Mouse (Mus musculus) liver, embryonic 14.5 days (tissue): Measurements from ENCODE around the gene Nectin4. TPM values are rescaled to one million over a fixed set of nuclear protein-coding genes. Genes with fewer than 3 reads are reported as not detected.

Experiments used
- ATAC-seq: fragments of 200-750 bp; cut with Nextera tagmentation; 2 replicates; pipeline ENCODE4 v1.8.0; 2017; ENCODE audit warnings: moderate number of reproducible peaks, mild to moderate bottlenecking, moderate library complexity; ENCODE audit not compliant: insufficient read depth
- DNase-seq, 3 experiments: peaks; one replicate each; pipeline ENCODE4 v3.0.0-alpha.2; 2012 to 2013; ENCODE audit warnings: low read depth in 3 of 3, low spot score in 3 of 3
- H3K27ac ChIP-seq: fragments of 300-500 bp; sonication (generic); 2 replicates; pipeline ENCODE4 v1.5.1; 2014; ENCODE audit warnings: moderate library complexity, mild to moderate bottlenecking, control low read depth, inconsistent platforms
- H3K27me3 ChIP-seq: fragments of 300-500 bp; sonication (generic); 2 replicates; pipeline ENCODE4 v1.6.1; 2014; ENCODE audit warnings: mild to moderate bottlenecking, low read length, moderate library complexity; ENCODE audit not compliant: control insufficient read depth, insufficient read depth
- H3K36me3 ChIP-seq: fragments of 300-500 bp; sonication (generic); replicated peaks from 2 replicates; pipeline ENCODE4 v1.6.1; 2014; ENCODE audit warnings: low read depth; ENCODE audit not compliant: control insufficient read depth, insufficient read depth
- H3K4me1 ChIP-seq, 2 experiments: fragments of 200-500 bp in 1 of 2; fragments of 300-500 bp in 1 of 2; sonication (generic) in 1 of 2; replicated peaks; 2 replicates each; pipeline ENCODE4 v1.6.1; 2012 to 2014; ENCODE audit warnings: antibody characterized with exemption in 1 of 2, inconsistent platforms in 1 of 2, low read length in 1 of 2; ENCODE audit not compliant: control insufficient read depth in 2 of 2, insufficient read depth in 2 of 2
- H3K4me2 ChIP-seq: fragments of 300-500 bp; sonication (generic); 2 replicates; pipeline ENCODE4 v1.6.1; 2014; ENCODE audit warnings: low read depth, mild to moderate bottlenecking, control low read depth, moderate library complexity
- H3K4me3 ChIP-seq, 2 experiments: fragments of 200-500 bp in 1 of 2; fragments of 300-500 bp in 1 of 2; sonication (generic) in 1 of 2; 2 replicates each; pipeline ENCODE4 v1.5.1; 2012 to 2014; ENCODE audit warnings: low read depth in 2 of 2, low read length in 2 of 2, mild to moderate bottlenecking in 2 of 2, control low read depth in 1 of 2, inconsistent platforms in 1 of 2, moderate library complexity in 1 of 2; ENCODE audit not compliant: insufficient read depth in 1 of 2
- H3K9ac ChIP-seq: fragments of 300-500 bp; sonication (generic); replicated peaks from 2 replicates; pipeline ENCODE4 v1.6.1; 2014; ENCODE audit warnings: mild to moderate bottlenecking, control low read depth, moderate library complexity
- H3K9me3 ChIP-seq: fragments of 300-500 bp; sonication (generic); 2 replicates; pipeline ENCODE4 v1.6.1; 2016; ENCODE audit warnings: low read length, mixed read lengths; ENCODE audit not compliant: control insufficient read depth
- CTCF ChIP-seq: IDR thresholded peaks from 2 replicates; pipeline ENCODE4 v1.5.1; 2016; ENCODE audit warnings: antibody characterized with exemption, low read depth, control low read depth
- EP300 ChIP-seq: IDR thresholded peaks from 2 replicates; pipeline ENCODE4 v1.6.1; 2016; ENCODE audit warnings: antibody characterized with exemption, low read depth
- WGBS: fragments of 180-500 bp; shearing (Covaris S2); extraction: QIAGEN DNeasy Blood & Tissue Kit; methylation state at CpG from one replicate; pipeline ENCODE4 v1.1.7; 2014; ENCODE audit not compliant: insufficient replicate concordance; 5-methylcytosine and 5-hydroxymethylcytosine counted together
- polyA plus RNA-seq, 2 experiments: library from polyadenylated mRNA; depleted of rRNA in 1 of 2; stranded (reverse) in 1 of 2; unstranded in 1 of 2; fragments of >200 nt; fragmentation: Nextera tagmentation in 1 of 2; extraction: Ambion mirVana in 1 of 2; gene quantifications; 2 replicates each; pipeline versions ENCODE4 v1.2.1 to v1.2.3; 2012 to 2014

Nectin4 gene
- polyA plus RNA-seq, 2 experiments = 0.04 to 0.09 TPM

DNA sequence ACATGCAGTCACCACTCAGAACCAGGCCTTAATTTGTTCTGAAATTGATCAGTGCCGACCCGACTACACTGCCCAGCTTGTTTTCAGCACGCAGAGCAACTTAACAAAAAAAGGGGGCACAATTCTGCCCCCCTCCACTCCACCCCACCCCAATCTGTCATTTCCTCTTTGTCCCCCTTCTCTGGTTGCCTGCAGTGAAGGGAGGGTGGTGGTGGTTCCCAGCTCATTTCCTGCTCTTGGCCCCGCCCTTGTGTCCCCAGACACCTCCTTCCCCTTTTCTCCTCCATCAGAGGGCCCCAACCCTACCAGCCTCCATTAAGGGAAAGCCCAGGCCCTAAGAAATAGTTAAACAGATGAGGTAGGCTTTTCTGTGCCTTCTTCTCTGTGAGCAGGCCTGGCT, 20.2 kb downstream of the Nectin4 start:
- H3K36me3 ChIP-seq = no peaks in the 10 kb centered on the region
- H3K4me3 ChIP-seq = peak overlapping the region; percentile 32 to 52; a peak in 3 of 4 replicates
- 20% methylated on average over 4 of the region's 4 CpGs for WGBS
- no peak overlapping the region for H3K27ac ChIP-seq
- H3K9me3 ChIP-seq = no peaks in the 10 kb centered on the region
- no peak overlapping the region for H3K9ac ChIP-seq
- ATAC-seq (peak; percentile 48), DNase-seq (peak; percentile 22 to 31 (median 22))
- TF ChIP-seq CTCF (no peak), EP300 (no peak)
- no peaks in the 10 kb centered on the region for H3K27me3 ChIP-seq
- H3K4me2 ChIP-seq = peak overlapping the region; percentile 20
- H3K4me1 ChIP-seq = peaks cover 0 to 7% of the 10 kb centered on the region in 2 experiments; a peak in 1 of 4 replicates

DNA sequence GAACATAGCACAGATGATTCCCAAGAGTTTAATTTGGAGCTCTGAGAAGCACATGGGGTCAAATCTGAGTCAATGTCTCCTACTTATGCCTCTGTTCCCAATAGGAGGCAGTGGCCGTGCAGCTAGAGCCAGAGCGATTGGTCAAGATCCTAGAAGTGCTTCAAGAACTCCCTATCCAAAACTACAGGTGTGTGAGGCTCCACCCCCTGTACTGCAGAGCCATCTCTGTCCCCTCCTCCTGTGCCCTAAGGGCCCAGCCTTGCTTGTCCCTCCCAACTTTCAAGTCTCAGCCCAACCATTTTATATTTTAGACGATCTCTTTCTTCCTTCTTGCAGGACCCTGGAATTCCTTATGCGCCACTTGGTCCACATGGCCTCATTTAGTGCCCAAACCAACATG, 31.9 kb downstream of the Nectin4 start:
- ATAC-seq (no peak), DNase-seq (no peak)
- H3K27me3 ChIP-seq = no peaks in the 10 kb centered on the region
- WGBS = 83% methylated on average over 4 of the region's 4 CpGs
- no peak overlapping the region for H3K27ac ChIP-seq
- H3K36me3 ChIP-seq = no peaks in the 10 kb centered on the region
- no peak overlapping the region for H3K4me3 ChIP-seq
- no peaks in the 10 kb centered on the region for H3K4me1 ChIP-seq
- H3K9me3 ChIP-seq = no peaks in the 10 kb centered on the region
- TF ChIP-seq CTCF (no peak), EP300 (no peak)
- H3K4me2 ChIP-seq = no peak overlapping the region
- H3K9ac ChIP-seq = no peak overlapping the region

DNA sequence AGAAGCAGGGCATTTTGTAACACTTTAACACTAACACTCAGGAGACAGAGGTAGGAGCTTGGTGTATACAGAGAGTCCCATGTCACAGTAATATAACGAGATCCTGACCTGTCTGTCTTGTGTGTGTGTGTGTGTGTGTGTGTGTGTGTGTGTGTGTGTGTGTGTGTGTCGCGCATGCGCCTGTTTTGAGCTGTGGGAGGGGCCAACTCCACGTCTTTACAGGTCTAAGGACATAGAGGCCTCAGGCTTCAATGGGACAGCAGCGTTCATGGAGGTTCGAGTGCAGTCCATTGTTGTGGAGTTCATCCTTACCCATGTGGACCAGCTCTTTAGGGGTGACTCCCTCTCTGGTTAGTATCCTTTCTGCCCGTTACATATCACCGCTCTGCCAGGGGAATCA, 33.1 kb downstream of the Nectin4 start:
- TF ChIP-seq EP300 (no peak), CTCF (no peak)
- H3K9me3 ChIP-seq = no peaks in the 10 kb centered on the region
- ATAC-seq = no peak

DNA sequence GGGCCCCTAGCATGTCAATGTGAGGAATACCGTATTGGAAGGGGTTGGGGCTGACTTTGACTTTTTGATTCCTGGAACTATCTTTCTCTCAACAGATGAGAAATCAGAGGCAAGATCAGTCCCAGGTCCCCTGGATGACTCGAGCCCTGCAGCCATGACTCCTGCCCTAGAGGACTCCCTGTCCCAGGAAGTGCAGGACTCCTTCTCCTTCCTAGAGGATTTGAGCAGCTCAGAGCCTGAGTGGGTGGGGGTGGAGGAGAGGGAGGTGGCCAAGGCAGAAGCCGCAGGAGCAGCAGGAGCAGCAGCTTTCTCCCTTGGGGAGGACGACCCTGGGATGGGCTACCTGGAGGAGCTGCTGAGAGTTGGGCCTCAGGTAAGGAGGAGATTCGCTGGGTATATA, 37.4 kb downstream of the Nectin4 start:
- no peak overlapping the region for H3K27ac ChIP-seq
- H3K36me3 ChIP-seq = no peaks in the 10 kb centered on the region
- no peak for DNase-seq
- WGBS = 60% methylated on average over 5 of the region's 5 CpGs
- H3K4me1 ChIP-seq = no peaks in the 10 kb centered on the region; a peak in 1 of 4 replicates
- no peak overlapping the region for H3K4me2 ChIP-seq
- TF ChIP-seq CTCF (no peak), EP300 (no peak)
- no peaks in the 10 kb centered on the region for H3K27me3 ChIP-seq
- ATAC-seq = no peak
- H3K9ac ChIP-seq = no peak overlapping the region
- H3K9me3 ChIP-seq = no peaks in the 10 kb centered on the region
- no peak overlapping the region for H3K4me3 ChIP-seq

More for the DNA sequence above, 33.1 kb downstream of the Nectin4 start:
- DNase-seq = no peak
- 73% methylated on average over 9 of the region's 9 CpGs for WGBS
- Histone ChIP-seq H3K4me1 (no peaks in the 10 kb centered on the region), H3K4me3 (no peak overlapping the region), H3K27me3 (no peaks in the 10 kb centered on the region), H3K9ac (no peak overlapping the region), H3K4me2 (no peak overlapping the region), H3K36me3 (no peaks in the 10 kb centered on the region), H3K27ac (no peak overlapping the region)

- Histone ChIP-seq H3K4me3 (no peak overlapping the region), H3K4me2 (no peak overlapping the region), H3K27me3 (no peaks in the 10 kb centered on the region), H3K27ac (no peak overlapping the region), H3K36me3 (no peaks in the 10 kb centered on the region), H3K9ac (no peak overlapping the region), H3K4me1 (peaks cover 10 to 22% of the 10 kb centered on the region in 2 experiments), H3K9me3 (no peaks in the 10 kb centered on the region)
- WGBS = 83% methylated on average over 1 of the region's 1 CpGs
- no peak for ATAC-seq
- TF ChIP-seq CTCF = no peak
- TF ChIP-seq EP300 = no peak
- peak in 1 of 3 experiments; percentile 10 for DNase-seq
Observed at GRCm38 (mm10) chr1:171410231-171410630, 40.3 kb downstream of the Nectin4 start.
